Mouse (Mus musculus) natural killer cell, adult 2 months (primary cell): ENCODE results near the gene Rsl24d1.
"Not testable (repeated sequence)": the region's sequence is repeated elsewhere in the genome, so short reads cannot be mapped to it uniquely, and the experiment has no call there.

Source experiments
- DNase-seq, 2 experiments: peaks; one replicate each; pipeline ENCODE4 v3.0.0; 2022; ENCODE audit warnings: low spot score in 2 of 2

Gene Rsl24d1

DNA sequence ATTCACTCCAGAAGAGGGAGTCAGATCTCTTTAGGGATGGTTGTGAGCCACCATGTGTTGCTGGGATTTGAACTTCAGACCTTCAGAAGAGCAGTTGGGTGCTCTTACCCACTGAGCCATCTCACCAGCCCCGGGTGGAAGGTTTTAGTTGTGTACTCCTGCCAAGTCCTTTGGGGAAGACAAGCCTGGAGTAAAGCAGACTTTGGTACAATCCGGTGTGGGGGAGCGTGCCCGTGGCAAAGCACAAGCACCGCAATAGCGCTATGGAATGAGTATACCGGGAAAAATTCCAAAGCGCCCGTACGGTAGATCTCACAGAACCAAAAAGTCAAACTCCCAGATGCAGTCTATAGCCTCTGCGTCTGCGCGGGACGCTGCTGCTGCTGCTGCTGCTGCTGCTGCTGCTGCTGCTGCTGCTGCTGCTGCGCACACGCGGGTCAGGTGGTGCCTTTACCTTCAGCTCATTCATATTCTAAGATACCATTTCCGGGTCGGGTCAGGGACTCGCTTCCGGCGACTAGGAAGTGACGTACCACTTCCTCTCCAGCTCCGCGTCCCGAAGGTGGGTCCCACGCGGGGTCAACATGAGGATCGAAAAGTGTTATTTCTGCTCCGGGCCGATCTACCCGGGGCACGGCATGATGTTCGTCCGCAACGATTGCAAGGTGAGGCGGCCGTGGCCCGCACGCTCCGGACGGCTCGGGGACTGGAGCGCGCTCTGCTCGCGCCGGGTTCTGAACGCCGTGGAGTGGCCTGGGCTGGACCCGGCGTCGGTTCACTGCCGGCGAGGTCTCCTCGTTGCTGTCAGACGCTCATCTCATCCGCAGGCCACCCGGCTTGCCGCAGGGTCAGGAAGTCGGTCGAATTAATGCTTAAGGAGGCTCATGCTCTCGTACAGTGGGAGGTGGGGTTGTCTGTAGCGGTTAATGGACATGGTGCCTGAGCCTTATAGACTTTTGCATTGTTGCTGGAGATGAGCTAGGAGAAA, at the start of gene Rsl24d1:
Gene Rsl24d1, plus strand, starts transcription at position 508 of the 988 bp plus-strand sequence.
- peak; percentile 79 to 83 for DNase-seq

DNA sequence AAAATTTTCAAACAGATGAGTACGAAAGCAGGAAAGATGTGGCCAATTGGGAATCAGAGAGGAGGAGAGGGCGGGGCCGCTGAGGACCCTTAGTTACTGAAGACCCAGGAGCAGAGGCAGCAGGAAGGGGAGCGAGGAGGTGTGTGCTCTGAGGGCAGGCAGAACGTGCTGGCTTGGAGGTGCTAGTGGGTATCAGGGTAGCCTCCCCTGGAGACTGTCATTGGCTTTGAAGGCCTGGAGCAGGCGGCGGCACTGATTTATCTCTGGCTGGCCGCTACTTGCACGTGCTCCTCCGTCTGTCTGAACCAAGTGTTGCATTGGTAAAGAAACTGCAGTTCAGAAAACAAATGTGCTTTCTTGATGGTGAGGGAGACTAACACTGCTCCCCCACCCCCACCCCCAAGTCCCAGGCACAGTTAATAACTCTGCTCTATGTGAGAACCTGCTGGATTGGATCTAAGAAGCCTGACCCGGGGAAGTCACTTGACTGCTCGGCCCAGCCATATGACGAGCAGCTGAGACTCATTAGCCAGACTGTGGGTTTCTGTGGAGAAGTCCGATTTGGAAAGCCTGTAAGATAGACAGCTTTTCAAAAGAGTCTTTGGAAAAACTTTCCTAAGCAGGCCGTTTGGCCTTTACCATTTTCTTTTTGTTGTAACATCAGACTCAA, 49.5 kb upstream of the Rsl24d1 start:
- DNase-seq, result no peak

DNA sequence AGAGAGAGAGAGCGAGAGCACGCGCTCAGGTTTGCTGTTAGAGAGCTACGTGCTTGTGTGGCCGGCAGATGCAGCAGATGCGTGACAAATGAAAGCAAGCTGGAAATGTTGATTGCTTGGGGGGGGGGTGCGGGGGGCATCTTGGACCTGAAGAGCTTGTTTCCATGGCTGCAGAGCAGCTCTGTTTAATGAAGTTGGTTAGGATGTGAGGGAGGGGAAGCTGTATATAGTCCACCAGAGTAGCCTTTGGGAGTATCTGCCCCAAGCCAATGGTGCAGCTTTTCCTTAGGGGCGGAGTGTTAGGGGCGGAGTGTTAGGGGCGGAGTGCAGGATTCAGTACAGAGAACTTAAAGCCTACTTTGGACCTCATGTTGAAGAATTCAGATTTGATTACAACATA, 46.1 kb upstream of the Rsl24d1 start:
- no peak for DNase-seq

DNA sequence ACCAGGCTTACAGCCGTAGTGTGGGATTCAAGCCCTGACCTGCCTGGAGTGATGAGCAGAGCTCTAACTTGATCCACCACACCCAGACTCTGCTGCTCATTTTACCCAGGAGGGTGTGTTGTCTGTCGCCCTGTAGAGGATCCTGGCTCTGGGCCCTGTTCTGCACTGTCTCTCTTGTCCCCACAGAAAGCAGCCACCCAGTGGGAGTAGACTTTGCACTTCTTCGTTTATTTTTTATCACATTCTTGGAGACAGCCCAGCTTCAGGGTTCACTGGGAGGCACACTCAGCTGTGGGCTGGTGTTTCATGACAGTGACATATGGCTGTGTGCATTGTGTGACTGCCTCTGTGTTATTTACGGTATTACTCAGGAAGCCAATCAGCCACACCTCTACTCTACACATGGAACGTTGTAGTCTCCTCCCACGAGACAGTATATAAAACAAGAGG, 45.0 kb upstream of the Rsl24d1 start:
- DNase-seq, result peak in 1 of 2 experiments; percentile 31

DNA sequence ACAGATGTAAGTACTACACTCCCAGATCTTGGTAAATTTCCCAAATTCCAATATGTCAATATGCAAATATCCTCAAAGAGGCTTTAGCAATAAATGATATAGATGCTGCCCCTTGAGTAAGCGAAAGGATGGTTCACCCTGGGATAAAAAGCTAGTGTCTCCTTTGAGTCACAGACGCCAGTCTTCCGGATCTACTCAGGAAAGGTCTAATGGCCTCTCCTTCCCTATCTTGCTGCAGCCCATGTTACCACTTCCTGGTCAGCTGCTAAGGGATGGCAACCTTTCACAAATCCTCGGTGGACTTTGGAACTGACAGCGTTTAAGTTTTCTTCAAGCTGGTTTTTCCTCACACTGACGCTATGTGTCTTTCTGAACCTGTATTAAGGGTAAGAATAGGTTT, 44.5 kb upstream of the Rsl24d1 start:
- DNase-seq, result no peak

DNA sequence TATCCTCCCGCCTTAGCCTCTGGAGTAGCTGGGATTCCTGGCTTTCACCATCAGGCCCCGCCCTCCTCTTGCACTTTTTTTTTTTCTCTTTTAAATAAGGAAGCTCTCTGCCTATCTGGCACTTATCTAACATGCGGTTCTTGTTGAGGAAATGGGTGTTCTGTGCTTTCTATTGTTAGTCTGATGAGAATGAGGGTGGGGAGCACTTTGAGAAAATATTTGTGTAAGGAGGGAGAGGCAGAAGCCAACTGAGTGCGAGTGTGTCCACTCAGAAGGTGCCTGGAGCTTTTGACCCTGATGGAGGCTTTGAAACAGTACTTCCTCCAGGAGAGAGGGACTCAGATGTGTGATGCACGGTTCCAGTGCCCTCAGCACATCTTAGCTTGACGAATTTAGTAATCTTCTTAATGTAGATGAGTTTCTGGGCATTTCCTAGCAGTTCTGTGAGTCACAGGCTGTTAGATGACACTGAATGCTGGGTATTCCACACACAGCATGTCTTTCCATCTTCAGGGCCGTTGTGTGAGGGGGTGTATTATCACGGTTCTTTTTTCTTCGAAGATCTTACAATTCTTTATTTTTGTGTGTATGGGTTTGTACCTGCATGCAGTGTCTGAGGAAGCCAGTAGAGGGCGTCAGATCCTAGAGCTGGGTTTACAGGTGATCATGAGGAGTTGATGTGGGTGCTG, 42.1 kb upstream of the Rsl24d1 start:
- DNase-seq, result peak in 1 of 2 experiments; percentile 44

DNA sequence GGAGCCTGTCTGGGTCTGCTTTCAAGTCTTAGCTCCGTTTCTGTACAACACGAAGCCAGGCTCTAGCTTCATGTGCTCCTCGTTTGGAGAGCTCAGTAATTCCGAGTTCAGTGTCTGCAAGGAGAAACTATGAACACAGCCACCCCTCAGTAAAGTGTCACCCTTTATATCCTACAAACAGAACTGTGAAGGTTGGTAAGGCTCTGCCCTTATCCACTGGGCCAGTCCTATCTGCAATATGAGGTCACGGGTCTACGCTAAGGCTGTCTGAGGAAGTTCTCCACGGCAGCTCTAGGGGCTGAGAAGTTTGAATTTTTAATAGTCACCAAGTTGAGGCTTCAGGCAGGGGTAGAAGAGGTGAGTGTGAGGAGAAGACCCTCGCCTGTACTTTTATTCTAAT, 40.8 kb upstream of the Rsl24d1 start:
- no peak for DNase-seq

DNA sequence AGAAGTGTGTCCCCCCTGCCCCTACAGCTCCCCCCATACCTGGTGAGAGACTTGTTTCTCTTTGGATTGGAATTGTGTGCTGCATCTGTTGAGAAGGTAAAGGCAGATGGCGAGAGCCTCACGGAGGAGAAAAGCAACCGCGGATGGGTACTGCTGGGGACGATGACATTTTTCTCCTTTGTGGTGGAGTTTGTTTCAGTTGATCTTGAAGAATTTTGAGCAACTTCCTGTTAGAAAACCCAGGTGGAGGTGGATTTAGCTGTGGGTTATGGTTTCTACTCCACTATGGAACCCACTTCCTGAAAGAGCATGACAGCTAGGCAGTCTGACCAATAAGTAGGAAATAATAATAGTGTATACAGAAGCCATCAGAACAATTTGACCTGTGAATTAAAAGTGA, 40.1 kb upstream of the Rsl24d1 start:
- DNase-seq, result peak in 1 of 2 experiments; percentile 37

DNA sequence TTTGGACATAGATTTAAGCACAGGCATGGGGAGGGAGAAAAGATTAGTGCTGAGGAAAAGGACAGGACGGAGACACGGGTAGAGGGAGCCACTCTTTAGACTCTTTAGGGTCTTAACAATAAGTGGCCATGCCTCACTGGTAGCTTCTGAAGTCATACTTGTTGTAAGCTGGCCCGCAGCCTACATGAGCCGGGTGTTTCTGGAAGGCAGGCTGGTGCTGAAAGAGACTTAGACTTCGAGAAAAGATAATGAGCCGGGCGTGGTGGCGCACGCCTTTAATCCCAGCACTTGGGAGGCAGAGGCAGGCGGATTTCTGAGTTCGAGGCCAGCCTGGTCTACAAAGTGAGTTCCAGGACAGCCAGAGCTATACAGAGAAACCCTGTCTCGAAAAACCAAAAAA, 33.9 kb upstream of the Rsl24d1 start:
- DNase-seq, result not testable (repeated sequence)

DNA sequence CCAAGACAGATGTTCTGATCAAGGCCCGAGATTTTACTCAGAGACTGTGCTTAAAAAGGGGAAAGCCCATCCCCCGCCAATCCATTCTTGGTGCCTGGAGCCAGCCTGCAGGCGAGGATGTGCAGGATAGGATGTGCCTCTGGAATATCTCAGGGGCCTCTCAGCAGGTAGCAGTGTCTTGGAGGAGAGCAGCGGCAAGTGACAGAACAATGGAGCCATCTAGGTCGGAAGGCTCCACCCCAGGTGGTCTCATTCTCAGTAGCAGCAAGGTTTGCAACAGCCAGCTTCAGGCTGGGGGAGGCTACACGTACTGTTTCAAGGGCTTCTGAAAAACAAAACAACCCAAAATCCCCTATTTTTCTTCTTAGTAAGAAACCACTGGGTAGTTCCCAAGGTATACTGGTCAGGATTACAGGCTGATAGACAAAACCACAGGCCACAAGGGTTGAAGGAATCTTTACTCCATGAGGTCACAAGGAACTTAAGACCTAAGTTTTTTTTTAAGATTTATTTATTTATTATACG, 33.4 kb upstream of the Rsl24d1 start:
- no peak for DNase-seq

DNA sequence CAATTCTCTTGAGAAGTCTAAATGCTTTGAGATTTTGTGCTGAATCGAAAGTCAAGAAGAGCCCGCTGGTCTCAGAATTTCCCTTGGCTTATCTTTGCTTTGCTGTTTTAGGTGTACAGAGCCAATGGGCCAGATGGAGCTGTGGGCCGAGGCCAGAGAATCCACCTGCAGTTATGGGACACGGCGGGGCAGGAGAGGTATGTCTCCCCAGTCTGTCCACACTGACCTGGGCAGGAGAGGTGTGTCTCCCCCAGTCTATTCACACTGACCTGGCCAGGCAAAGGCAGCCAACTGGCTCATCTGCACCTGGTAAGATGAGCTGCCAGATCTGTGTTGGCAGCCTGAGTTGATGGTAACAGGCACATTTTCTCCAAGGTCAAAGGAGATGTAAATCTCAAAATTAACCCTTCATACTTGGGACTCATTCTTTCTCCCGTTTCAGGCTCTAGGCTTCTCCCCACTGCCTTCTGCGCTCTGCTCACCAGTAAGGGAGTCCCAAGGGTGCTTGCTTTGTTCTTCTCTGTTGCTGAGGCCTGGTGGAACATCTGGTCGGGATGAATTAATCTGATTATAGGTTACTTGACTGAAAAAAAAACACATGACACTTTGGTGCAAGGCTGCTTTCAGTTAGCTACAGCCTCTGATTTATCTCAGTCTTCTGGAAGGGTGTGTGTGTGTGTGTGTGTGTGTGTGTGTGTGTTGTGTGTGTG, 30.8 kb upstream of the Rsl24d1 start:
- DNase-seq, result no peak

DNA sequence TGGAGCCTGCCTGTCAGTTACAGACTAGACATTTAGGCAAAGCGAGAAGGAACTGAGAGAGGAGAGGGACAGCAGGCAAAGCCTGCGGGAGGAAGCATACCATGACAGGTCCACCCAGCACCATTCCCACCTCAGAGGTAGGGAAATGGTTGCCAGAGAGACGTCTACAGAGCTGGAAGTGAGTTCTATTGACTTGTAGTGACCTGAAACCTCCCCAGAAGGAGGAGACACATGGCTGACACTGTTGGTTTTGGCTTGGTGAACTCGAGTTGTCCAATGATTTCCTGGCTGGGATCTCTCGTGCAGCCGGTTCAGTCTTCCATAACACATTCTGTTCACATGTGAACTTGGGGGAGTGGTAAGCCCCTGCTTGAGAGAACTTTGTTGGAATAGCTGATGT, 29.3 kb upstream of the Rsl24d1 start:
- no peak for DNase-seq

DNA sequence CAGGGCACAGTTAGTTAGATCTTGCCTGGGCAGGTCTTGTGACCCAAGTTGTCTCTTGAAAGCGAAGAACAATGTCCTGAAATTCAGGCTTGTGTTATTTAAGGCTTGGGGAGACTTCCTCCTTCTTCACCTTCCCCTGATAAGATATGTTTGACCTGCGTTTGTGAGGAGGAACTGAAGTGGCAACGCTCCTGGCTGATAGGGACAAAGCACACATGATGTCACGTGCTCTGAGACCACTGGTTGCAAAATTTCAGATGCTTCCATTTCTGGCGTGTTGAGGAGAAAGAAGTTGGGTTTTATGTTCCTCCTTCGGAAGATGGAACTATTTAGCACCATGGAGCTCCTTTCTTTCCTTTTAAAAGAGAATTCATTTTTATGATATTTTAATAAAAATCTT, 27.4 kb upstream of the Rsl24d1 start:
- no peak for DNase-seq

DNA sequence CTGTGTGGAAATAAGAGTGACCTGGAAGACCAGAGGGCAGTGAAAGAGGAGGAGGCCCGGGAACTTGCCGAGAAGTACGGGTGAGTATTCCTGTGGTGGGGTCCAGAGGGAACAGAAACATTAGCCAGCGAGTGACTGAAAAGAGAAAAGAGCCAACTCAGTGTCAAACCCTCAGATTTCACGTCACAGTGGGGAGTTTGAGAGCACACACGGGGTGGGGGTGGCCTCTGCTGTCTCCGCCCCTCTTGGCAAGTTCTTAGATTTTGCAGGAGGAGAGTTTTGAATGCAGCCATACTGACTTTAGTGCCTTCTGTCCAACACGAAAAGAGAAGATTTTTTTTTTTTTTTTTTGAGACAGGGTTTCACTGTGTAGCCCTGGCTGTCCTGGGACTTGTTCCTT, 26.1 kb upstream of the Rsl24d1 start:
- no peak for DNase-seq

DNA sequence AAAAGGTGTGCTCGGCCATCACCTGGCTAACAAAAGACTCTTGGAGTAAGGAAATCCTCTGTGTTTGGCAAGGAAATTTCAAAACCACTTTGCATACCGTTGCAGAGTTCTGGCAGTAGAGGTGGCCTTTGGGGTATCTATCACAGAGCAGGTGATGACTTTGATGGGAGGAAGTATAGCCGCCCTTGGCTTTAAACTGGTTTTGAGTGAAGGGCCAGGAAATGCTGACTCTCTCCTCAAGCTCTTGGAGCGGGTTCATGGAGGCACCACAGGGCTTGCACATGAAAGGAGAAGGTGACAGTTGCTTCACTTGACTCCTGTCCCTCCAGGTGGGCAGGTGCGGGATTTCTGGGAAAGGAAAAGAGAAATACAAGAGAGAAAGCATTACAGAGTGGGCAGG, 25.6 kb upstream of the Rsl24d1 start:
- no peak for DNase-seq

DNA sequence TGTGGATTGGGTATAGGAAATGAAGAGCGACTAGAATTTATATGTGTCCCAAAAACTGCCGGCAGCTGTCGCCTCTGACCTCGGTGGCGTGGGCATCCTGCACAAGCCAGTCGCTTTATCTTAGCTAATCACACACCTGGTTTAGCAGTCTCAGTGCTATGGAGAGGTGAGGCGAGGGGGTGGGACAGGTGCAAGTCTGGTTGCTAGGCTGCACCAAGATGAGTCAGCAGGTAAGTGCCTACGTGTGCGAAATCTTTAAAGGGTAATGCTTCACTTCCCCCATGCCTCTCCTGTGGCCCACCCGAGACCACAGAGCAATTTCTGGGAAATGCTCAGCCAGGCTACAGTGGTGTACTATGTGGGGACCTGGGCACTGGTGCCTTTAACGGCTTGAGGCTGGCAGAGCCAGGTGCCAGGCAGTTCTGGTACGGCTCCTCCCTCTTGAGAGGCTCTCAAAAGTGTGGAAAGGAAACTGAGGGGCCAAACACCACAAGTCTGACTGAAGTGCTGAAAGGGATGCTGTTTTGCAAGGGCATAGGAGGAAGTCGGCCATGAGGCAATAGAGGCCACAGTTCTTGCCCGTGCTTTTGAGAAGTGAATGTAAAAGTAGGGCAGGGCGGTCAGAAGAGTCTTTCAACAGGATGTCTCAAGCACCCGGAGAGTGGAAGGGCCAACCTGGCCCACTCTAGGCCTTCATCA, 23.9 kb upstream of the Rsl24d1 start:
- DNase-seq, result peak; percentile 47 to 65

DNA sequence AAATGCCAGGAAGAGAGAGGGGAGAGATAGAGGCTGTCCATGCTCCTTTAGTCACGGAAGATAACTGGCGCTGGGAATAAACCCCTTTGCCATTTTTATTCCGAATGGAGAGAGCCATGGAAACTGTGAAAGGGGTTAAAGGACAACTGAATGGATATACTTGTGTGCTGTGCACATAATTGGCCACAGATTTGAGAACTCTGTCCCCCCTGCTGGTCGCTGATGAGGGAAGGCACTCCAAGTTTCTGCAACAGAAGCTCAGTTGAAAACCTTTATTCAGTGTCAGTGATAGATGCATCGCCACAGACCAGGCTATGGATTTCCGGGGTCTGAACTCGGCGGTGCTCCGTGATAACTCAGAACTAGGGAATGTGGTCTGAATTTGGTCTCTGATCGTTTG, 23.1 kb upstream of the Rsl24d1 start:
- DNase-seq, result no peak

DNA sequence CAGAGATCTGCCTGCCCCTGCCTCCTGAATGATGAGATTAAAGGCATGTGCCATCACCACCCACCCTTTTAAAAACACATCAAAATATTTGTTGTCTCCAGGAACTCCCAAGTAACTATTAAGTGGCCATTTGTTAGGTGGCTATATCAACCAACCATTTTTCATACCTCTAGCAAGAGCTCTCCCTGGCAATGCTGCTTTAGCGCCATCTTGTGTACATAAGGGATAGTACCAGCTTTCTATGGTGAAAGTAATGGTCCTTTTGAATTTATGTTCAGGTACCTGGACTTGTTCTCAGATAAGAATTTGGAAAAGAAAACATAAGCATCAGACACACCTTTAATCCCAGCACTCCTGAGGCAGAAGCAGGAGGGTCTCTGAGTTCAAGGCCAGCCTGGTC, 21.5 kb upstream of the Rsl24d1 start:
- peak; percentile 49 to 51 for DNase-seq

DNA sequence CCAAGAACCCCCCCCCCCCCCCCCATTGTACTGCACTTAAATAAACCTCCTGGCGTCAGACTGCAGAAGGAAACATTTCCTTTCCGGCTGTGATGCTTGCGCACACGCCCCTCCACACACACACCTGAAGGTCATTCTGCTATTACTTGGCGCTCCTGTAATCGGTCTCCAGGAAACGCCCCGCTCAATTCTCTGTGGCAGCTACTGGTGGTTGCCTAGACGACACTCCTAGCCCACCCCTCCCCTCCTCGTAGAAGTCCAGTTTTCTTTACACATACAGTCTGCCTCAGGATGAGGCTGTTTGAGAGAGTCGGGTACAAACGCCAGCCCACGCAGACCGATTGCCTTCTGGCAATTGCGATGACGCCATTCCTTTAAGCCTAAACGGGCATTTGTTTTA, 18.6 kb upstream of the Rsl24d1 start:
- DNase-seq, result no peak

DNA sequence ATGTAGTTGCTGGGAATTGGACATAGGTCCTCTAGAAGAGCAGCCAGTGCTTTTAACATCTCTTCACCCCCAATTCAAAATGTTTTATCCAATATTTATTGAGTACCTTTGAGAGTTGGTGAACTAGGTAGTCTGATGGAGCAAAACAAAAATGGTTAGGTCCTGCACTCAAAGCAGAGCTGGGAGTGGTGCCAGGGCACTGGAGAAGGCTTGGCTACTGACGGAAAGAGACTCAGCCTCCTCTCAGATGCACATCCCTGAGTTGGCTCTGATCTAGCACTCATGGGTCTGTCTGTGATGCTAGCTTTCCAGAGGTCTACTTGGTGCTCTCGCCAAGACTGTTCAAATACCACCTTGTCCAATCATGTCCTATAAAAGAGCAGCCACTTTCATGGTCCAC, 15.3 kb upstream of the Rsl24d1 start:
- DNase-seq, result no peak

DNA sequence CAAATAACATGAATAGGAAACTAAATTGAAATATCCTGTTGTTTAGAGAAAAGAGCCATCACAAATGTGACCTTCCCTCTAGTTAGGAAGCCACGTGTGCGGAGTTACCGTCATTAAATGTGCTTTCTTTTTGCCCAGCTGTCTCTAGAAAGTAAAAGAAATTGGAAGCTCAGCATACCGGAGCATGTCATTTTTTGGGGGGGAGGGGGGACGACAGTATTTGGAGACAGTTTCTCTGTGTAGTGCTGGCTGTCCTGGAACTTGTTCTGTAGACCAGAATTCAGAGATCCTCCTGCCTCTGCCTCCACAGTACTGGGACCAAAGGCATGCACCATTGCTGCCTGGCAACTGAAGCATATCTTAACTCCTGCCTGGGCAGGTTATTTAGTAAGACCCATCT, 11.7 kb upstream of the Rsl24d1 start, which contains the start of gene Khdc3:
Gene Khdc3, plus strand, starts transcription at position 301 of the 400 bp plus-strand sequence.
- no peak for DNase-seq
